Mouse (Mus musculus) liver, embryonic 13.5 days (tissue): ENCODE measurements around the gene Gpr82. TPM values are rescaled to one million over a fixed set of nuclear protein-coding genes. Genes with fewer than 3 reads are reported as not detected.

Experiments used
- ATAC-seq: fragments of 200-750 bp; cut with Nextera tagmentation; 2 replicates; pipeline ENCODE4 v1.8.0; 2017; ENCODE audit warnings: low read depth, mild to moderate bottlenecking, moderate number of reproducible peaks, moderate library complexity
- DNase-seq: peaks from one replicate; pipeline ENCODE4 v3.0.0; 2022
- H3K27ac ChIP-seq: fragments of 300-500 bp; sonication (generic); 2 replicates; pipeline ENCODE4 v1.5.1; 2015; ENCODE audit warnings: moderate library complexity, mild to moderate bottlenecking, inconsistent platforms
- H3K27me3 ChIP-seq: fragments of 300-500 bp; sonication (generic); 2 replicates; pipeline ENCODE4 v1.6.1; 2015; ENCODE audit warnings: mild to moderate bottlenecking, inconsistent platforms
- H3K36me3 ChIP-seq: fragments of 300-500 bp; sonication (generic); 2 replicates; pipeline ENCODE4 v1.6.1; 2015; ENCODE audit warnings: mild to moderate bottlenecking, inconsistent platforms
- H3K4me1 ChIP-seq: fragments of 300-500 bp; sonication (generic); replicated peaks from 2 replicates; pipeline ENCODE4 v1.6.1; 2015; ENCODE audit warnings: inconsistent platforms
- H3K4me2 ChIP-seq: fragments of 300-500 bp; sonication (generic); 2 replicates; pipeline ENCODE4 v1.6.1; 2015; ENCODE audit warnings: inconsistent platforms, mild to moderate bottlenecking, moderate library complexity
- H3K4me3 ChIP-seq: fragments of 300-500 bp; sonication (generic); replicated peaks from 2 replicates; pipeline ENCODE4 v1.5.1; 2015; ENCODE audit warnings: mild to moderate bottlenecking, inconsistent platforms
- H3K9ac ChIP-seq: fragments of 300-500 bp; sonication (generic); 2 replicates; pipeline ENCODE4 v1.6.1; 2015; ENCODE audit warnings: mild to moderate bottlenecking, inconsistent platforms
- H3K9me3 ChIP-seq: fragments of 300-500 bp; sonication (generic); replicated peaks from 2 replicates; pipeline ENCODE4 v1.6.1; 2016; ENCODE audit warnings: inconsistent platforms
- WGBS: fragments of 180-500 bp; shearing (Covaris S2); methylation state at CpG from one replicate; pipeline ENCODE4 v1.1.7; 2015; ENCODE audit not compliant: insufficient replicate concordance; 5-methylcytosine and 5-hydroxymethylcytosine counted together
- microRNA-seq: library from miRNA; unstranded; fragments of <30 nt; microRNA quantifications from one replicate; pipeline ENCODE4, GENCODE M21; 2016
- polyA plus RNA-seq: library from polyadenylated mRNA; unstranded; fragments of >200 nt; fragmentation: Nextera tagmentation; extraction: Ambion mirVana; gene quantifications from 2 replicates; pipeline ENCODE4 v1.2.1, GENCODE M21; 2015

The Gpr82 gene
- polyA plus RNA-seq, 1 experiment from 2014 or later, result not detected

GRCm38 (mm10) chrX:13700681-13701080 is 39.5 kb downstream of the Gpr82 start:
- Histone ChIP-seq H3K9me3 (no peaks in the 10 kb centered on the region), H3K27ac (no peak overlapping the region), H3K4me1 (no peaks in the 10 kb centered on the region), H3K27me3 (no peaks in the 10 kb centered on the region), H3K4me2 (no peak overlapping the region), H3K36me3 (no peaks in the 10 kb centered on the region), H3K9ac (no peak overlapping the region), H3K4me3 (no peak overlapping the region)
- DNase-seq (no peak), ATAC-seq (no peak)
- 63% methylated on average over 3 of the region's 3 CpGs for WGBS

GRCm38 (mm10) chrX:13705051-13705450 is 43.9 kb downstream of the Gpr82 start:
- Histone ChIP-seq H3K27ac (no peak overlapping the region), H3K4me2 (no peak overlapping the region), H3K9ac (no peak overlapping the region), H3K4me3 (no peak overlapping the region), H3K9me3 (no peaks in the 10 kb centered on the region), H3K4me1 (no peaks in the 10 kb centered on the region), H3K27me3 (no peaks in the 10 kb centered on the region), H3K36me3 (no peaks in the 10 kb centered on the region)
- no peak for ATAC-seq
- 43% methylated on average over 2 of the region's 2 CpGs for WGBS
- no peak for DNase-seq

GRCm38 (mm10) chrX:13710174-13710573 is 49.0 kb downstream of the Gpr82 start:
- peak; percentile 4 for DNase-seq

More at GRCm38 (mm10) chrX:13710174-13710573, 49.0 kb downstream of the Gpr82 start:
- no peaks in the 10 kb centered on the region for H3K4me1 ChIP-seq
- no peak overlapping the region for H3K4me2 ChIP-seq
- no peak overlapping the region for H3K4me3 ChIP-seq
- H3K9me3 ChIP-seq, result no peaks in the 10 kb centered on the region
- no peak overlapping the region for H3K9ac ChIP-seq
- H3K36me3 ChIP-seq, result no peaks in the 10 kb centered on the region
- 36% methylated on average over 2 of the region's 2 CpGs for WGBS
- ATAC-seq, result no peak
- H3K27ac ChIP-seq, result no peak overlapping the region
- H3K27me3 ChIP-seq, result no peaks in the 10 kb centered on the region

Small RNA genes lying within 50 kb of the gene (microRNA-seq; reads per million reads assigned to microRNA genes)
- not detected for gene Gm25246

Other genes starting within 250 kb of the Gpr82 start
- 0.02 TPM in 1 of 2 replicates, not detected in the other for gene Nyx, start 195.3 kb upstream of the Gpr82 start, polyA plus RNA-seq
- gene Gpr34, start 29.3 kb upstream of the Gpr82 start, polyA plus RNA-seq, result 0.29 and 0.44 TPM in 2 replicates
- 0.99 and 1.3 TPM in 2 replicates for gene Cask, start 190.0 kb downstream of the Gpr82 start, polyA plus RNA-seq